Mouse (Mus musculus): ENCODE measurements around the gene Mark1. TPM values are rescaled to one million over a fixed set of nuclear protein-coding genes. Genes with fewer than 3 reads are reported as not detected.

Gene Mark1
- polyA plus RNA-seq, 1 experiment: 1.4 TPM

DNA sequence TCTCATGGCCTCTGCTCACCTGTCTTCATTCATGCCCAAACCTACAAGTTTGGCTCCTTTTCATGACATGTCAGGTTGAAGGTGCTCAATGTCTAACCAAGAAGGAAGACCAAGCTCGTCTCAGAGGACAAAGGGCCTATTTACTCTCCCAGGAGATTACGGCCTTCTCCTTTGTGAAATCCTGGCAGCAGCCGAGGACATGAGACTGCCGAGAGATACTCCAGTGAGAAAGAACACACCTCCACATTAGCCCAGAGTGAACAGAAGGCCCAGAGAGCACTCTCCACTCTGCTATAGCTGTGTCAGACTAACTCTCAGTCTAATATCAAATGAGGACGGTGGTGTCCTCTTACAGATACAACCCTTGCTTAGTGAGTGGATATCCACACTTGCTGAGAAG, 47.6 kb downstream of the Mark1 start:
- WGBS: 76% methylated on average over 5 of the region's 5 CpGs
- no peaks in the 10 kb centered on the region for H3K4me1 ChIP-seq (ENCODE audit: control insufficient read depth, insufficient read depth, low read length)
- no peak overlapping the region for H3K4me3 ChIP-seq (replicated peaks; ENCODE audit: control insufficient read depth, low read depth, low read length)
- TF ChIP-seq CTCF (IDR thresholded peaks at IDR 0.05; ENCODE audit: control insufficient read depth, insufficient read depth, low read length) (no peak), POLR2A (IDR thresholded peaks at IDR 0.05; ENCODE audit: borderline replicate concordance, control insufficient read depth, low read depth, low read length) (no peak)
- H3K27ac ChIP-seq (ENCODE audit: control insufficient read depth, insufficient read depth, low read depth, low read length, poor library complexity): no peak overlapping the region

DNA sequence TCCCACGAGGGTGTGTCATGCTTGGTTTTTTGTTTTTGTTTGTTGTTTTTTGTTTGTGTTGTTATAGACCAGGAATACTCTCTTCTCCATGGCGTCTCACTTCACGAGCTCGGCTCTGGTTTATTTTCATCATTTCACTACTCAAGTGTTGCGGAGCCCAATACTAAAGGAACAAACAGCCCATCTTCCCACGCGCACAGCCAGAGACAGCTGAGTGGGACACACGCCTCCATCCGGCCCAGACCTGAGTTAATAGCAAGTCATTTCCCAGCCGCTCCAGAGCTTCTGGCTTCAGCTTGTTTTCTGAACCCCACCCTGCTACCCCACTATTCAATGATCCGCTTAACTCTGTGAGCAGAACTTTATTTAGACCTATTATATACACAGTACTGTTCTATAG, 48.3 kb downstream of the Mark1 start:
- H3K4me3 ChIP-seq (replicated peaks; ENCODE audit: control insufficient read depth, low read depth, low read length): no peak overlapping the region
- no peak for TF ChIP-seq POLR2A (IDR thresholded peaks at IDR 0.05; ENCODE audit: borderline replicate concordance, control insufficient read depth, low read depth, low read length)
- TF ChIP-seq CTCF (IDR thresholded peaks at IDR 0.05; ENCODE audit: control insufficient read depth, insufficient read depth, low read length): no peak
- no peaks in the 10 kb centered on the region for H3K4me1 ChIP-seq (ENCODE audit: control insufficient read depth, insufficient read depth, low read length)
- 86% methylated on average over 11 of the region's 11 CpGs for WGBS
- H3K27ac ChIP-seq (ENCODE audit: control insufficient read depth, insufficient read depth, low read depth, low read length, poor library complexity): no peak overlapping the region

DNA sequence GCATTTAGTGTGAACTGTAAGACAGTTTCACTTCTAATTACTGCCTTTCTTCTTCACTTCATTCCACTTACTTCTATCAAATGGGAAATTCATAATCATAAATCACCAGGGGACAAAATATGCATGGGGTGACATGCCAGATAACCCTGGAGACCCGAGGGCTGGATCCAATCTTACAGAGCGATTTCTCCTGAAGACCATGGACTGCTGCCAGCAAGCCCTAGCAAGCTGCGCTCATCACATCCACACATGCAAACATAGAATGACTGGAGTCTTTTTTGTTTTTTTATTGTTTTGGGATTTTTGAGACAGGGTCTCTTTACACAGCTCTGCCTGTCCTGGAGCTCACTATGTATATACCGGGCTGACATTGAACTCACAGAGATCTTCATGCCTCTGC, 61.3 kb downstream of the Mark1 start:
- Histone ChIP-seq H3K4me1 (ENCODE audit: control insufficient read depth, insufficient read depth, low read length) (no peaks in the 10 kb centered on the region), H3K4me3 (replicated peaks; ENCODE audit: control insufficient read depth, low read depth, low read length) (no peak overlapping the region), H3K27ac (ENCODE audit: control insufficient read depth, insufficient read depth, low read depth, low read length, poor library complexity) (no peak overlapping the region)
- TF ChIP-seq CTCF (IDR thresholded peaks at IDR 0.05; ENCODE audit: control insufficient read depth, insufficient read depth, low read length) (no peak), POLR2A (IDR thresholded peaks at IDR 0.05; ENCODE audit: borderline replicate concordance, control insufficient read depth, low read depth, low read length) (no peak)
- 71% methylated on average over 4 of the region's 4 CpGs for WGBS

DNA sequence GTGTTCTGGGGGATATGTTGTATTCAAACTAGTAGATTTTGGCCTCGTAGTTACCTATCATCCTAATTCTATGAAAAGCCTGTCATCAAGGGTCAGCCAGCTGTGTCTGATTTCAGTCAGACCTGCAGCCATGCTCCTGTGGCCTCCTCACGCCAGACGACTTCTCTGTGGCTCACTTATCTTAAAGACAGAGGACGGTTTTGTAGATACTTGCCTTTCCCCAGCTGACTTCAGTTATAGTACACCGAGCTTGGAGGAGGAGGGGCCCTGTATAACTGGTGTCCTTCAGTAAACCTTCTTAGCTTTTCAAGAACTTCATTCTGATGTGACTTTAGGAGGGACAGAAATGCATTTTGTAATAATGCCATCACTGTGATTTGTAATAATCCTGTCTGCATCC, 63.4 kb downstream of the Mark1 start:
- Histone ChIP-seq H3K4me1 (ENCODE audit: control insufficient read depth, insufficient read depth, low read length) (no peaks in the 10 kb centered on the region), H3K27ac (ENCODE audit: control insufficient read depth, insufficient read depth, low read depth, low read length, poor library complexity) (no peak overlapping the region), H3K4me3 (replicated peaks; ENCODE audit: control insufficient read depth, low read depth, low read length) (no peak overlapping the region)
- WGBS: 54% methylated on average over 5 of the region's 5 CpGs
- no peak for TF ChIP-seq CTCF (IDR thresholded peaks at IDR 0.05; ENCODE audit: control insufficient read depth, insufficient read depth, low read length)
- no peak for TF ChIP-seq POLR2A (IDR thresholded peaks at IDR 0.05; ENCODE audit: borderline replicate concordance, control insufficient read depth, low read depth, low read length)

DNA sequence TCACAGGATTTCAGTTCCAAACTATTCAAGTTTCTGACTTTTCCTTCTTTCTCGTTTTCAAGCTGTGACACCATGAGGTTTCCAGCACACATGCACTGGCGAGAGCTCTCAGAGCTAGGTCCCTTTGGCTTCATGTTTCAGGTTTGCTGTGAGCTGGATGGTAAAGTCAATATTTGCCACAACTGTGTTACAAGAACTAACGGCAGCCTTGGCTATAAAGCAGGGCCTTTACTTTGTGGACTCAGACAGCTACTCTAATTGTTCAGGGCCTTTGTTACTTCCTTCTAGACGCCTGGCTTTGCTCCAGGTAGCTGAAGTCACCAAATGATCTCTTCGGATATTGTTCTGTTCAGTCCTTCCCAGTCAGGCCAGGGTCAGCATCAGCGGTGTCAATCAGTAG, 63.9 kb downstream of the Mark1 start:
- 64% methylated on average over 6 of the region's 6 CpGs for WGBS
- no peak overlapping the region for H3K4me3 ChIP-seq (replicated peaks; ENCODE audit: control insufficient read depth, low read depth, low read length)
- TF ChIP-seq CTCF (IDR thresholded peaks at IDR 0.05; ENCODE audit: control insufficient read depth, insufficient read depth, low read length) (no peak), POLR2A (IDR thresholded peaks at IDR 0.05; ENCODE audit: borderline replicate concordance, control insufficient read depth, low read depth, low read length) (no peak)

DNA sequence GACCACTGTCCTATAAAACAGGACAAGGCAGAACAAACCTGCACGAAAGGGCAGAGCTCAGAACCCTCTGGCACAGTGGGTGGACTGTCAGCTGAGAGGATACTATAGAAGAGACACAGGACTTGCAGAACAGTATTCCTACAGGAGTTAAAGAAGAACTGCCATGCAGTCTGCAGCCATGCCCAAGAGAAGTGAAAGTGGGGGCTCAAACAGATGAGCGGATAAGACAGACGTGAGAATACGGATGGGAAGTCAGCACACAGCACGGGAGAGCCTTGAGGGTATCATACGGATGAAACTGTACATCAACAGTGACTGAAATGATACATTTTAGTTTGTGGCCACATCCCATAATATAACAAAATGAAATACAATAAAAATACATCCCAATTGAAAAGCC, 68.3 kb downstream of the Mark1 start:
- no peak overlapping the region for H3K4me3 ChIP-seq (replicated peaks; ENCODE audit: control insufficient read depth, low read depth, low read length)
- H3K27ac ChIP-seq (ENCODE audit: control insufficient read depth, insufficient read depth, low read depth, low read length, poor library complexity): no peak overlapping the region
- TF ChIP-seq POLR2A (IDR thresholded peaks at IDR 0.05; ENCODE audit: borderline replicate concordance, control insufficient read depth, low read depth, low read length): no peak
- no peak for TF ChIP-seq CTCF (IDR thresholded peaks at IDR 0.05; ENCODE audit: control insufficient read depth, insufficient read depth, low read length)
- H3K4me1 ChIP-seq (ENCODE audit: control insufficient read depth, insufficient read depth, low read length): no peaks in the 10 kb centered on the region
- WGBS: 68% methylated on average over 6 of the region's 6 CpGs

More for the DNA sequence above, 63.9 kb downstream of the Mark1 start:
- H3K27ac ChIP-seq (ENCODE audit: control insufficient read depth, insufficient read depth, low read depth, low read length, poor library complexity): no peak overlapping the region
- no peaks in the 10 kb centered on the region for H3K4me1 ChIP-seq (ENCODE audit: control insufficient read depth, insufficient read depth, low read length)

DNA sequence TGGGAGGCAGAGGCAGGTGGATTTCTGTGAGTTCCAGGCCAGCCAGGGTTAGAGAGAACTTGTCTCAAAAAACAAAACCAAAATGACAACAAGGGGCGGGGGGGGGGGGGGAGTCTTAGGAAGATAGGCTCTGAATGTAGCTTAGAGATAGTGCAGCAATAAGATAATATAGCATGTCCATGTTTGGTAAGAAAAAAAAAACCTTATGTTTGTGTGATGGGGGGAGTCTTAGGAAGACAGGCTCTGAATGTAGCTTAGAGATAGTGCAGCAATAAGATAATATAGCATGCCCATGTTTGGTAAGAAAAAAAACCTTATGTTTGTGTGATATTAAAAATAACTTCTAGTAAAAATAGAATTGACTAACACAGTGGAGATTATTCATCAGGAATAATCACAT, 71.0 kb downstream of the Mark1 start:
- Histone ChIP-seq H3K4me1 (ENCODE audit: control insufficient read depth, insufficient read depth, low read length) (no peaks in the 10 kb centered on the region), H3K27ac (ENCODE audit: control insufficient read depth, insufficient read depth, low read depth, low read length, poor library complexity) (no peak overlapping the region), H3K4me3 (replicated peaks; ENCODE audit: control insufficient read depth, low read depth, low read length) (no peak overlapping the region)
- 53% methylated on average over 1 of the region's 1 CpGs for WGBS
- TF ChIP-seq POLR2A (IDR thresholded peaks at IDR 0.05; ENCODE audit: borderline replicate concordance, control insufficient read depth, low read depth, low read length) (no peak), CTCF (IDR thresholded peaks at IDR 0.05; ENCODE audit: control insufficient read depth, insufficient read depth, low read length) (no peak)

DNA sequence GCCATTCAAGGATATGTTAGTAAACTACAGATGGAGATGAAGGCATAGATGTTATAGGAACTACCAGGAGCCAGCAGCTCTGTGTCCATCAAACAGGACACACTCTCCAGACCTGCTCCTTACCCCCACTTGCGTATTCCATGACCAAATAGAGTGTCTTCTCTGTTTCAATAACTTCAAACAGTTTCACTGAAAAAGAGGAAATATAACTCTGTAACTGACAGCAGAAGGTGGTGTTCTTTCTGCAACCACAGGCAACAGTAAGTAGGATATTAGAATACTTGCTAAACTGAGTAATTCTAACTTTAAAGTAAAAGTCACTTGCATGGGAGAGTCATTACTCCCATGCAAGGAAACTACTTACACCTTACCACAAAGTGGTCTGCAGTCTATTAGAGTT, 71.5 kb downstream of the Mark1 start:
- WGBS: 30% methylated on average over 1 of the region's 1 CpGs
- H3K4me3 ChIP-seq (replicated peaks; ENCODE audit: control insufficient read depth, low read depth, low read length): no peak overlapping the region
- no peak for TF ChIP-seq POLR2A (IDR thresholded peaks at IDR 0.05; ENCODE audit: borderline replicate concordance, control insufficient read depth, low read depth, low read length)
- no peak for TF ChIP-seq CTCF (IDR thresholded peaks at IDR 0.05; ENCODE audit: control insufficient read depth, insufficient read depth, low read length)
- no peaks in the 10 kb centered on the region for H3K4me1 ChIP-seq (ENCODE audit: control insufficient read depth, insufficient read depth, low read length)
- H3K27ac ChIP-seq (ENCODE audit: control insufficient read depth, insufficient read depth, low read depth, low read length, poor library complexity): no peak overlapping the region

DNA sequence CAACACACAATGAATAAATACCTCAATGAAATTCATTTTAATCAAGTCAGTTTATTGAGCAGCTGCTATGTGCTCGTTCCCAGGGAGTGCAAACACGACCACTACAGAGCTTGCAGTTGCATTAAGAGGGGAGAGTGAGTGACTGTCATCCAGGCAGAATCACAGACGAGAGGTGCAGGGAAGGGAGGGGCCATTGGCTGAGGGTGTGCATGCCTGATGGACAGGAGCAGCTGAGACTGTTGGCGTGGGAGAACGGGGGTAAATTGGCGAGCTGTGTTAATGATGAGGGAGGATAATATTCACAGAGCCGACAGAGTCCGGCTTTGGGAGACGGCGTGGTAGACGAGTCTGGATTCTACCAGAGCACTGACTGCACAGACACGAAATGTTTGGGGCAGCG, 76.5 kb downstream of the Mark1 start:
- no peak overlapping the region for H3K4me3 ChIP-seq (replicated peaks; ENCODE audit: control insufficient read depth, low read depth, low read length)
- TF ChIP-seq POLR2A (IDR thresholded peaks at IDR 0.05; ENCODE audit: borderline replicate concordance, control insufficient read depth, low read depth, low read length) (no peak), CTCF (IDR thresholded peaks at IDR 0.05; ENCODE audit: control insufficient read depth, insufficient read depth, low read length) (no peak)
- no peaks in the 10 kb centered on the region for H3K4me1 ChIP-seq (ENCODE audit: control insufficient read depth, insufficient read depth, low read length)
- 80% methylated on average over 13 of the region's 13 CpGs for WGBS
- no peak overlapping the region for H3K27ac ChIP-seq (ENCODE audit: control insufficient read depth, insufficient read depth, low read depth, low read length, poor library complexity)
